Mouse (Mus musculus) cerebellum, adult 2 months (tissue): Measurements from ENCODE around the gene Vamp2.

ENCODE experiments used
- CTCF ChIP-seq: fragments of 200-500 bp; IDR thresholded peaks from 2 replicates; pipeline ENCODE4 v1.5.1; 2011; ENCODE audit warnings: low read depth, mild to moderate bottlenecking, control low read depth, low read length, moderate library complexity, borderline replicate concordance; ENCODE audit not compliant: insufficient read depth
- POLR2A ChIP-seq: fragments of 200-500 bp; IDR thresholded peaks from 2 replicates; pipeline ENCODE4 v1.6.1; 2011; ENCODE audit warnings: low read length, control low read depth, borderline replicate concordance; ENCODE audit not compliant: insufficient read depth

DNA sequence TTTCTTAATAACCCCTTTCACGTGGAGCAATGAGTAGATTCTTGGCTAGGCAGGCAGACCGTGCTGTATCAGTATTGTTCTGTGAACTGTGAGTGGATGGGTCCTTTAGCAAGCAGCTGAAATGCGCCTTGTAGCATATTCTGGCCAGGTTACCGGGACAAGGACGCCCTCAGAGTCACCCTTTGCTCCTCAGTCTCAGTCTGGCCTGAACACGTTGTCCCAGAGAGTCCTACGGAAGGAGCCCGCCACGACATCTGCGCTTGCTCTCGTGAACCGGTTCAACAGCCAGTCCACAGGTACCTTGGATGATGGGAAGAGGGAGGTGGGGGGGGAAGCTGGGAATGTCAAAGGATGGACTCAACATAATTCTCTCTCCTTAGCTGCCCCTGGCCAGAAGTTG is 40.7 kb upstream of the Vamp2 start:
- TF ChIP-seq POLR2A (no peak), CTCF (no peak)
